Mouse (Mus musculus): ENCODE results near the gene Tef. TPM values are rescaled to one million over a fixed set of nuclear protein-coding genes. Genes with fewer than 3 reads are reported as not detected.
A peak's percentile ranks its signal among the peaks of the same experiment; 100 is the strongest.

Gene Tef
- polyA plus RNA-seq, 1 experiment from 2014 or later = 29.4 TPM

DNA sequence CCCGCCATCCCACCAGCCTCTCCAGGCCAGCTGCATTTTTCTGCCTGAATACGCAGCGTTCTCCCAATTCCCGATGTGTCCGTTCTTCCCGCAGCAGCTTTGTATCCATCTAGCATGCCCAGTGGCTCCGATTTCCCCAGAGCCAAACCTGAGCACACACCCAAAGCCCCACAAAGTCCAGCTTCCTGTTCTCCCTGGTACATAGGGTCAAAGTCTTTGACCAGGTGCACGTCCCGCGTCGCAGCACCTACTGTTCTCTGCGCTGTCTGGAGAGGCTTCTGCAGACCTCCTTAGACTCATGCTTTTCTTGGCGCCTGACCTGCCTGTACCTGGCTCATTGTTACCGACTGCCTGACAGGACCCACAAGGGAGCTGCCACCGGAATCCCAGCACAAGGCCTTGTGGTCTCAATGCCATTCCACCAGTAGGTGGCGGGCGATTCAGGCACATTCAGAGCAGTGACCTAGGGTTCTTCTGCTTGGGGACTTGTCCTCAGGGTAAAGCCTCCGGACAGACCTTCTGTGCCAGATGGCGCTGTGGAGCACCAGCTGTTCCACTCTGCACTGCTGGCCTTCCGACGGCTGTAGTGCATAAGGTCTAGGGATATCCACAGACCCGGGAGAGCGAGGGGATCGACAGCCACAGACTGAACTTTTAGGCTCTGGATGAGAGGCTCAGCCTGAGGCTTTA lies 29.1 kb downstream of the Tef start:
- Histone ChIP-seq H3K9ac (peak overlapping the region; percentile 32; the same call in 1 of the 2 replicates), H3K4me1 (peaks cover 19% of the 10 kb centered on the region), H3K4me2 (peak overlapping the region; percentile 41), H3K27ac (no peak overlapping the region), H3K36me3 (peaks cover 18% of the 10 kb centered on the region), H3K27me3 (no peaks in the 10 kb centered on the region), H3K4me3 (0 out of 2 replicates have a peak overlapping the region, but pooled peaks have one; percentile 3), H3K9me3 (no peaks in the 10 kb centered on the region)
- peak; percentile 57; the same call in 1 of the 2 replicates for ATAC-seq (ENCODE audit: insufficient number of reproducible peaks, insufficient read depth, low FRiP score, low TSS enrichment, low read depth)
- WGBS = 17% methylated on average over 24 of the region's 24 CpGs

DNA sequence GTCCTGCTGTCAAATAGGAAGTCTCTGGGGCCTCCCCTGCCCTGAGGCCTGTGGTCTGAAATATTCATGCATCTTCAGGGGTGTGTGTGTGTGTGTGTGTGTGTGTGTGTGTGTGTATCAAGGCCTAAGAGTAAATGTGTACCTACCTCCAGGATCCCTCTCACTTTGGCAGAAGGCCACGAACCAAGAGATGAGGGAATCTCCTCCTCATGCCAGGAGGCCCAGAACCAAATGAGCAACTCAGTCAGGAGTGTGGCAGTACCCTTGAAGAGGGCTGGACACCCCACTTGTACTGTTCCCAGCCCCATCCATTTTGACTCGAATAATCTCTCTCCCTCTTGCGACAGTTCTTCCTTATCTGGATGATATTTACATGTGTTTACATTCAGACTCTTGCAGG lies 30.0 kb downstream of the Tef start:
- 87% methylated on average over 3 of the region's 3 CpGs for WGBS
- Histone ChIP-seq H3K4me2 (no peak overlapping the region), H3K9ac (no peak overlapping the region), H3K4me1 (peaks cover 27% of the 10 kb centered on the region), H3K4me3 (no peak overlapping the region), H3K9me3 (no peaks in the 10 kb centered on the region), H3K36me3 (peaks cover 11% of the 10 kb centered on the region), H3K27me3 (no peaks in the 10 kb centered on the region), H3K27ac (no peak overlapping the region)
- no peak for ATAC-seq (ENCODE audit: insufficient number of reproducible peaks, insufficient read depth, low FRiP score, low TSS enrichment, low read depth)

DNA sequence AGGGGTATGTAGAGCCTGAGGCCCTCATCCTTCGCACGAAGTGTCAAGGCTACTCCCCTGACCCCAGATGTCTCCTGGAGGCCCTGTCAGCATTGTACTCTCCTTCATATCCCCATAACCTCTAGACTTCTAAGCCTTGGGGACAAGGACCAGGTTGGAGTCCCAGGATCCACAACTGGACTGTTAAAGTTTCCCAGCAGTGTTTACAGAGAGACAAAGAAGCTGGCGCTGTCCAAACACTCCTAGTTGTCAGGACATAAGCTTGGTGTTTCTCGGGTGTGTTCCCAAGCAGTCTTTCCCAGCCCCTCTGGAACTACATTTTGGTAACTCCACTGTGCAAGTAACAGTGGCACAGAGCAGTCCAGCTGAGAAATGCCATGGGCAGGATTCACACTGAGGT lies 31.3 kb downstream of the Tef start:
- WGBS = 69% methylated on average over 4 of the region's 4 CpGs
- Histone ChIP-seq H3K9me3 (no peaks in the 10 kb centered on the region), H3K27ac (no peak overlapping the region), H3K9ac (0 out of 2 replicates have a peak overlapping the region, but pooled peaks have one; percentile 32), H3K27me3 (no peaks in the 10 kb centered on the region), H3K4me1 (peaks cover 27% of the 10 kb centered on the region), H3K4me3 (no peak overlapping the region), H3K36me3 (peaks cover 3% of the 10 kb centered on the region; the same call in 1 of the 2 replicates), H3K4me2 (no peak overlapping the region)
- ATAC-seq (ENCODE audit: insufficient number of reproducible peaks, insufficient read depth, low FRiP score, low TSS enrichment, low read depth) = no peak

DNA sequence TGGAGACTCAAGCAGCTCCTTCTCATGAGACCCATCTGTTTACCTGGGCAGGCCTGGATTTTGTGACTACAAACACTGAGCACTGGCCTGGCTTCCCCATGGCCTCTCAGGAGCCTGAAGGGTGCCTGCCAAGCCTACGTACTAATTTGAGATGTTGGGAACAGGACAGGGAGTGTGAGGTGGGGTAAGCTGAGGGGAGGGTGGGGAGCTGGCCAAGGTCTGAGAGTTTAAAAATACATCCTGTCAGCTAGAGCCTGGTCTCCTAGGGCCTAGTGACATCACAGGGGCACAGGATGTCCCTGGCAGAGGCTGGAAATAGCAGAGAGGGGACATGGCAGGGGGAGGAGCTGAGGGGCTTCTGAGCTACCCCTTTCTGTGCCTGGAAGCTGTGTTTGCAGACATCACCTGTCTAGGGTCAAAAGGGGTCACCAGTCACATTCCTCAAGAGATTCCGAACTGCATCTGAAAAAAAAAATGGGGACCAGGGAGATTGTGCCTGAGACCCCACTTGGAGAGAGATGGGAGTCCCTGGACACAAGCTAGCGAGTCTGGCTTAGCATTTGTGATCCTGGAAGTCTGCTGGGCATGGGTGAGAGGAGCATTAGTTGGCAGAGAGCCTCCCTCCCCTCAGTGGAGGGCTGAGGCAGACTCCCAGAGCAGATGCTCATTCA lies 32.1 kb downstream of the Tef start:
- no peaks in the 10 kb centered on the region for H3K9me3 ChIP-seq
- H3K4me1 ChIP-seq = peaks cover 27% of the 10 kb centered on the region
- no peak overlapping the region for H3K9ac ChIP-seq
- no peak overlapping the region for H3K4me2 ChIP-seq
- no peaks in the 10 kb centered on the region for H3K27me3 ChIP-seq
- 55% methylated on average over 3 of the region's 3 CpGs for WGBS
- H3K36me3 ChIP-seq = no peaks in the 10 kb centered on the region
- ATAC-seq (ENCODE audit: insufficient number of reproducible peaks, insufficient read depth, low FRiP score, low TSS enrichment, low read depth) = no peak
- H3K27ac ChIP-seq = no peak overlapping the region
- no peak overlapping the region for H3K4me3 ChIP-seq

DNA sequence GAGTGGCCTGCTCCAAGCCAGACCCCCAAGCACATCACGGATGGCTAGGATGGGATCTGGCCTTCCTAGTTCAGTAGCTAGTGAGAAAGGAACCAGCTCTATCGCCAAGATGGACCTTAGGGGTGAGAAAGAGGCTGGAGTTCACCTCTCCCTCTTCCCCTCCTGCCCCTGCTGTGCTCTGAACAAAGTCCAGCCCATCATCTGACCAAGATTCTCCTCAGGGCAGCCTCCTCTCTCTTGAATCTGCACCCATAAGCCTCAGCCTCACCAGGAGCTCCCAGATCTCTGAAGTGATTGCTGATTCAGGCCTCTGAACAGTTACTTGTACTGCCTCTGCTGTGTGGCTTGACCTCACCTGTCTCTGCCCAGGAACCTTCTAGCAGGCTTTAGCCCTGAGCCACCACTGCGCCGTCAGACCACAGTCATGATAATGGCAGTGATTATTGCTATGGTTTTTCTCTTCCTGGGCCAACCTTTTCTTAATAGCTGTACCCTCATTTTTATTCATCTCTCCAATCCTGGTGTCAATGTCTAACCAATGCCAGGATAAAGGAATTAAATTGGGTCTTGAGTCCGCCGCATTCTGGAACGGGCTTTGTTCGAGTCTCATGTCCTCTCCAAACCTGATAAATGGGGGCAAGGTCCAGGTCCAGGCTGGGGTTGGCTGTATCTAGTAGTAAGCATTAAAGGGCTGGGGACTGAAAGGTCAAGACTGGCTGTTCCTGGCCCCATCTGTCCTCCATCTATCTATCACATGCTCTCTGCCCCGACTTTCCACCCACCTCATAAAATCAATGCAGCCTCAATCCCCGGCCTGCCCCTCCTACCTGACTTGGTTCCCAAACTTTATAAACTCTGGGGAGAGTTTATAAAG lies 33.0 kb downstream of the Tef start:
- 68% methylated on average over 10 of the region's 10 CpGs for WGBS
- no peaks in the 10 kb centered on the region for H3K36me3 ChIP-seq
- no peaks in the 10 kb centered on the region for H3K27me3 ChIP-seq
- H3K4me1 ChIP-seq = peaks cover 27% of the 10 kb centered on the region
- peak overlapping the region; percentile 67 for H3K9ac ChIP-seq
- peak overlapping the region; percentile 42; the same call in 1 of the 2 replicates for H3K4me3 ChIP-seq
- ATAC-seq (ENCODE audit: insufficient number of reproducible peaks, insufficient read depth, low FRiP score, low TSS enrichment, low read depth) = no peak
- H3K27ac ChIP-seq = peak overlapping the region; percentile 68
- H3K9me3 ChIP-seq = no peaks in the 10 kb centered on the region
- H3K4me2 ChIP-seq = peak overlapping the region; percentile 65

DNA sequence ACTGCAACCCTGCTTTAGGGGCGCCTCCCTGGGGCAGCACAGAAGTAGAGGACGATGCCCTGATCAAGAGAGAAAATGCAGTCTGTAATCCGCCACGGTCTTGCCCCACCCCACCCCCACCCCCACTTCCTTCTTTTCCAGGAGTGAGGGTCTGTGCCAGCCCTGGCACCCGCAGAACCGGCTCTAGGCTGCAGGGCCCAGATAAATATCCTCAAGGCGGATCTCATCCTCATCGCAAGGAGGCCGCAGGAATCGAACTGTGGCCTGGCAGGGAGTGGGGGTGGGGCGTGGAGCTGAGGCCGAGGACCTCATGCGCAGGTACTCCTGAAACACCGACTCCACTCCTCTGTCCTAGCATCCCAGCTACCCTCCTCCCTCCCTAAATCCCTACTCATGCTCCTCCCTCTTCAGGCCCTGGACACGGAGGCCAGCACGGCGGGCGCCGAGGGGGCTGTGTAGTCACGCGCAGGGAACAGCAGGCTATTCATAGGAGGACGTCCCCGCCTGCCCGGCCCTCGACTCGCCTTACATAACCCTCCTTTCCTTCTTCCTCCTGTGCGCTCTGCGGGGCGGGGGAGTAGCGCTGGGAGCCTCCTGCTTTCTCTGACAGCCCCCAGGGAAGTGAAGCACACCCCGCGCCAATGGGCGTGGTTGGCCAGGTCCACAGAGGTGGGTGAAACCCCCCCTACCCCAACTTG lies 34.1 kb downstream of the Tef start:
- H3K36me3 ChIP-seq = no peaks in the 10 kb centered on the region

DNA sequence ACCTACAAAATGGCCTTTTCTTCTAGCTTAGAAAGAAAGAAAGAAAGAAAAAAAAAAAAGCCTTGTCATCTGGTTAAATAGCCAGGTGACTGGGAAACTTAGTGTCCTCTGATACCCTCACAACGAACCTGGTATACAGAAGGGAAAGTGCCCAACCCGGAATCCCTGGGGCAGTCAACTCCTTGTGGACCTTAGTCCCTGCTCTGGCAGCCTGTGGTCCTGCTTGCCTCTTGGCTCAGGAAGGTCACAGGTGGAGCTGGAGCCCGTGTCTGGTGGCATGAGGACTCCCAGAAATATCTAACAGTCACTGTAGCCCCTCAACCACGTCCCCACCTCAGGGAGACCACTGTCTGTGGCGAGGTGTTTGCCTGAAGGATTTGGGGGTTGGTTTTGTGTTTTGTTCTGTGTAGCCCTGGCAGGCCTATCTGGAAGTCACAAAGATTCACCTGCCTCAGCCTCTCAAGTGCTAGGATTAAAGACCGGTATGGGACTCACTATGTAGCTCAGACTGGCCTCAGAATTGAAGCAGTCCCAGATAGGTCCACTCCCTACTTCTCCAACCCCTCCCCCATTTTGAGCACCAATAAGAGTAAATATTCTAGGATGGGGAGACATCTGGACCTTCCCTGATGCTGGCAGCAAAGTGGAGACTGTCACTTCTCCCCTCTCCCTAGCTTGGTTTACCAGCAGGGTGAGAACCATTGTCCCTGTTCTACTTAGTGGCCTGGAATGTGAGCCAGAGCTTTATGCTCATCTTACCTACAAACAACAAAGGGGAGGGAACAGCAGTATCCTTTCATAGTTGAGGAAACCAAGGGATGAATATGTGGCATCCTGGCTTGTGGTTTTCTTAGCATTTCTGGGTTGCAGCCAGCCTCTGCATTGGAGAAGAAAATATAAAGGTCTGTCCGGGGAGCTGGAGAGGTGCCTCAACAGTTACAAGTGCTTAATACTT lies 35.0 kb downstream of the Tef start:
- H3K9me3 ChIP-seq = no peaks in the 10 kb centered on the region
- peak overlapping the region; percentile 68 for H3K27ac ChIP-seq
- H3K4me3 ChIP-seq = peak overlapping the region; percentile 42
- H3K4me1 ChIP-seq = peaks cover 20% of the 10 kb centered on the region
- no peaks in the 10 kb centered on the region for H3K36me3 ChIP-seq
- H3K4me2 ChIP-seq = peak overlapping the region; percentile 65
- 52% methylated on average over 7 of the region's 7 CpGs for WGBS
- H3K9ac ChIP-seq = no peak overlapping the region
- no peak for ATAC-seq (ENCODE audit: insufficient number of reproducible peaks, insufficient read depth, low FRiP score, low TSS enrichment, low read depth)
- H3K27me3 ChIP-seq = no peaks in the 10 kb centered on the region

More for the DNA sequence above, 34.1 kb downstream of the Tef start:
- peak overlapping the region; percentile 65 for H3K4me2 ChIP-seq
- peak; percentile 80 for ATAC-seq (ENCODE audit: insufficient number of reproducible peaks, insufficient read depth, low FRiP score, low TSS enrichment, low read depth)
- peak overlapping the region; percentile 42 for H3K4me3 ChIP-seq
- H3K9ac ChIP-seq = peak overlapping the region; percentile 67
- no peaks in the 10 kb centered on the region for H3K27me3 ChIP-seq
- H3K27ac ChIP-seq = peak overlapping the region; percentile 68
- H3K9me3 ChIP-seq = no peaks in the 10 kb centered on the region
- H3K4me1 ChIP-seq = peaks cover 25% of the 10 kb centered on the region
- WGBS = under 1% methylated on average over 33 of the region's 33 CpGs

DNA sequence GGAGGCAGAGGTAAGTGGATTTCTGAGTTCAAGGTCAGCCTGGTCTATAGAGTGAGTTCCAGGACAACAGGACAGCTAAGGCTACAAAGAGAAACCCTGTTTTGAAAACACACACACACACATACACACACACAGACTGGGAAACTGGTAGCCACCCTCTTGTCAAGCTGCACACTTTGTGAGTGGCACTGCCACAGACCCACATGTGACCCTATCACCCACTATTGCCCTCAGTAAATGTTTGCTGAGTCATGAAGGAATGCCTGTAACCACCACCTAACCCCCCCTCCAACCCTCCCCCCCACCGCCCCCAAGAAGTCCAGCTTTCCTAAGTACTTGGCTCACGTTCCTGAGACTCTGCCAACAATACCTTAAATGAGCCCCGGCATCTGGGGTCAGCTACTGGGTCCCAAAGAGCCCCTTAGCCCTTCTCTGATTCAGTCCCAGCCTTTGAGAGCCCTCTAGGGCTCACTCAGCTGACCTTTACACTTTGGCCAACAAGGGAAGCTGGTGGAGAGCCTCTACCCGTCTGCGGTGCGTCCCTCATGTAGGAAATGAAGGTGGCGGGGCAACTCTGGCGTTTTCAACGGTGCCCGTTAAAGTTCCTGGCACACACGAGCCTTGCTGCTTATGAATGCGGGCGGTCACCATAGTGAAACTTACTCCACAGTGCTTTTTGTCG lies 36.5 kb downstream of the Tef start:
- 74% methylated on average over 14 of the region's 14 CpGs for WGBS
- Histone ChIP-seq H3K4me3 (no peak overlapping the region), H3K4me2 (no peak overlapping the region), H3K4me1 (peaks cover 20% of the 10 kb centered on the region), H3K9me3 (no peaks in the 10 kb centered on the region), H3K36me3 (no peaks in the 10 kb centered on the region), H3K27ac (no peak overlapping the region; the same call in 1 of the 2 replicates), H3K9ac (no peak overlapping the region), H3K27me3 (no peaks in the 10 kb centered on the region)
- no peak for ATAC-seq (ENCODE audit: insufficient number of reproducible peaks, insufficient read depth, low FRiP score, low TSS enrichment, low read depth)

DNA sequence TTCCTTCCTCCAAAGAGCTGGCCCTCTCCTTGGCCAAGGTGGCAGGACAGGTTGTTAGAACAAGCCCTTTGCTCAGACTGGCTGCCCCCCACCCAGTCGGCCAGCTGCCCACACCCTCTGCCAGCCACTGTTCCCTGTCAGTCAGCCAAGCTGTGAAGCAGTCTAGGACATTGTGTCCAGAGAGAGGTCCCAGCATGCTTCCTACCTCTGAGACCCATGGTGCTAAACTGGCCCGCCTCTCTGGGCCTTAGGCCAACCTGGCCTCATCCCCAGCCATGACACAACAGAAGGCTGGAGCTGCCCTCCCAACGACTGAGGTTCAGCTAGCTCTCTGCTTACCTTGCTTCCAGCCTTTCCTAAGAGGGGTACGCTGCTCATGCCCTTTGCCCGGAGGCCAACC lies 37.4 kb downstream of the Tef start:
- Histone ChIP-seq H3K9ac (0 out of 2 replicates have a peak overlapping the region, but pooled peaks have one; percentile 21), H3K9me3 (no peaks in the 10 kb centered on the region), H3K4me1 (peaks cover 20% of the 10 kb centered on the region), H3K27me3 (no peaks in the 10 kb centered on the region), H3K4me2 (no peak overlapping the region), H3K27ac (no peak overlapping the region), H3K4me3 (no peak overlapping the region), H3K36me3 (no peaks in the 10 kb centered on the region)
- ATAC-seq (ENCODE audit: insufficient number of reproducible peaks, insufficient read depth, low FRiP score, low TSS enrichment, low read depth) = no peak
- 73% methylated on average over 5 of the region's 5 CpGs for WGBS

DNA sequence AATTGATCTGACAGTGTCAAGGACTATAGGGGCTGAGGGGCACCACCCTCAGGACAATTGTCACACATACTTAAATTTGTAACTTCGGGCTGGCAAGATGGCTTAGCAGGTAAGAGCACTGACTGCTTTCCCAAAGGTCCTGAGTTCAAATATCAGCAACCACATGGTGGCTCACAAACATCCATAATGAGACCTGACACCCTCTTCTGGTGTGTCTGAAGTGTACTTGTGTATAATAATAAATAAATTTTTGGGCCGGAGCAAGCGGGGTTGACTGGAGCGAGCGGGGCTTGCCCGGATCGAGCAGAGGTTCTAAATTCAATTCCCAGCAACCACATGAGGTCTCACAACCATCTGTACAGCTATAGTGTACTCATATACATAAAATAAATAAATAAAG lies 38.1 kb downstream of the Tef start:
- Histone ChIP-seq H3K4me1 (peaks cover 17% of the 10 kb centered on the region), H3K27ac (no peak overlapping the region), H3K9ac (no peak overlapping the region), H3K9me3 (no peaks in the 10 kb centered on the region), H3K4me3 (no peak overlapping the region), H3K4me2 (no peak overlapping the region), H3K36me3 (no peaks in the 10 kb centered on the region), H3K27me3 (no peaks in the 10 kb centered on the region)
- WGBS = 93% methylated on average over 7 of the region's 7 CpGs
- no peak for ATAC-seq (ENCODE audit: insufficient number of reproducible peaks, insufficient read depth, low FRiP score, low TSS enrichment, low read depth)

Measured in embryonic facial prominence, embryonic 13.5 days (tissue).